Mouse (Mus musculus): Measurements from ENCODE around the gene Spink8. TPM values are rescaled to one million over a fixed set of nuclear protein-coding genes. Genes with fewer than 3 reads are reported as not detected.

Spink8 gene
- total and polyA plus RNA-seq, 2 experiments: not detected

DNA sequence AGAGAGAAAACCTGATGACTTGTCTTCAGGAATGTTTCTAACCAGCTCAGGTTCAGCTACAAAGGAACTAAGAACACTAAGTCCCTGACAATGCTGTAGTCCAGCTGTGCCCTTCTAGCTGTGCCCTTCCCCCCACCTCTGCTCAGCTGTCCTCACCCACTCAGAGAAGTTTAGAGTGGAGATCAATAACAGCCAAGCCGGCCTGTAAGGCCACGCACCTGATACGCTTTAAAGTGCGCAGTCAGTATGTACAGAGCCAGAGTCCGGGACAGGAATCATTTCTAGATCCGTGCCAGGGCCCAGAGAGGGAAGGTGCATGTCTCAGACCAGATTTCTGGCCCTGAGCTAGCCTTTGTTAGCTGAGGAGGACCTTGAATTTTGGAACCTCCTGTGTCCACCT lies 43.9 kb downstream of the Spink8 start:
- 9% methylated on average over 6 of the region's 6 CpGs for WGBS
- no peak overlapping the region for H3K27ac ChIP-seq (replicated peaks; ENCODE audit: insufficient read depth, low read depth, low read length)
- no peak overlapping the region for H3K4me3 ChIP-seq (ENCODE audit: insufficient read depth, low read depth, low read length)
- no peaks in the 10 kb centered on the region for H3K36me3 ChIP-seq (ENCODE audit: control insufficient read depth, insufficient read depth, low read length)
- H3K4me1 ChIP-seq (ENCODE audit: control insufficient read depth, insufficient read depth, low read length): no peaks in the 10 kb centered on the region
- peak; percentile 27 for DNase-seq (ENCODE audit: extremely low read depth, low read depth, low spot score)
- H3K9ac ChIP-seq (ENCODE audit: low read depth, low read length): no peak overlapping the region
- no peaks in the 10 kb centered on the region for H3K79me2 ChIP-seq (ENCODE audit: control insufficient read depth, insufficient read depth, low read length)
- H3K27me3 ChIP-seq (ENCODE audit: control insufficient read depth, insufficient read depth, low read length): no peaks in the 10 kb centered on the region
- TF ChIP-seq CTCF (IDR thresholded peaks at IDR 0.05; ENCODE audit: low read depth, low read length) (no peak), POLR2A (IDR thresholded peaks at IDR 0.05; ENCODE audit: extremely low read depth, insufficient read depth, low read length) (no peak)

DNA sequence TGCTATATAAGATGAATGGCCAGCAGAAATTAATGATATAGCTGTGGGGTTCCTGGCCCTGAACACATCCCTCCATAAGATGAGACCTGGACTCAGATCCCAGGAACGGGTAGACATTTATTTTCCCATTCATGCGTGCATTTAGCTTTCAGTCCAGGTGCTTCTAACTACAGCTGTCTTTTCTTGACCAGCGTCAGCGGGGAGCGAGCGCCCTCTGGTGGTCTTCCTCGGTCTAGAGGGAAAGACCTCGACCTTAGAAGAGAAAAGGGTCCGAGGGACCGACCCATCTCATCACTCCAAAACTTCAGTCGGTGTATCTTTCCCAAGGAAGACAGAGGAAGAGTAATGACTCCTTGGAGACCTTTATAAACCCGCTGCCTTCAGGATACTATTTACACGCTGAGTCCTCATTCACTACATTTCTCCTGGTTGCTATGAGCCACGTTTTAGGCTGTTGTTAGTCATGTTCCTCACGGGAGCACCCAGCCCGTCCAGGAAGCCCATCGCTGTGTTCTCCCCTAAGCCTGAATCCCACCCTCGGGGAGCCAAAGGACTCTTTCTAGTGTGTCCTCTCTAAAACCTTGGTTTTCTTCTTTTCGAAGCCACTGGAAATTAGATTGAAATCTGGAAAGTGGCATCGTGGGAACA lies 50.4 kb downstream of the Spink8 start:
- 11% methylated on average over 20 of the region's 20 CpGs for WGBS
- no peaks in the 10 kb centered on the region for H3K36me3 ChIP-seq (ENCODE audit: control insufficient read depth, insufficient read depth, low read length)
- peak; percentile 28 for DNase-seq (ENCODE audit: extremely low read depth, low read depth, low spot score)

DNA sequence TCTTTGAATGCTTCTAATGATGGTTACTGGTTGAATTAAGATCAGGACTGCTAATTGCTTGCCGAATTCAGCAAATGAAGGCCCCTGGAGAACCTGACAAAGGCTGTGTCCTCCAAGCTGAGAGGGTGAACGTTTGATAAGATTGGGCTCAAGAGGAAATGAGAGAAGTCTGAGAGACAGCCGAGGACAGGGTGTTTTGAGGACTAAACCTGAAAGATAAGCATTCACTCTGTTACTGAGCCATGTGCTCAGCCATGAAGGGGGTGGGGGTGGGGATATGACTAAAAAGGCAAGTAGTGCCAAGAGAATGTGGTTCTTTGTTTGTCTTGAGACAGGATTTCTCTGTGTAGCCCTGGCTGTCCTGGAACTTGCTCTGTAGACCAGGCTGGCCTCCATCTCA lies 51.0 kb downstream of the Spink8 start:
- Histone ChIP-seq H3K9ac (ENCODE audit: low read depth, low read length) (no peak overlapping the region), H3K4me3 (ENCODE audit: insufficient read depth, low read depth, low read length) (no peak overlapping the region)
- DNase-seq (ENCODE audit: extremely low read depth, low read depth, low spot score): no peak

More for the DNA sequence above, 50.4 kb downstream of the Spink8 start:
- Histone ChIP-seq H3K9ac (ENCODE audit: low read depth, low read length) (no peak overlapping the region), H3K79me2 (ENCODE audit: control insufficient read depth, insufficient read depth, low read length) (no peaks in the 10 kb centered on the region), H3K4me3 (ENCODE audit: insufficient read depth, low read depth, low read length) (no peak overlapping the region), H3K4me1 (ENCODE audit: control insufficient read depth, insufficient read depth, low read length) (no peaks in the 10 kb centered on the region), H3K27ac (replicated peaks; ENCODE audit: insufficient read depth, low read depth, low read length) (no peak overlapping the region), H3K27me3 (ENCODE audit: control insufficient read depth, insufficient read depth, low read length) (no peaks in the 10 kb centered on the region)
- TF ChIP-seq CTCF (IDR thresholded peaks at IDR 0.05; ENCODE audit: low read depth, low read length) (peak; percentile 94), POLR2A (IDR thresholded peaks at IDR 0.05; ENCODE audit: extremely low read depth, insufficient read depth, low read length) (no peak)

DNA sequence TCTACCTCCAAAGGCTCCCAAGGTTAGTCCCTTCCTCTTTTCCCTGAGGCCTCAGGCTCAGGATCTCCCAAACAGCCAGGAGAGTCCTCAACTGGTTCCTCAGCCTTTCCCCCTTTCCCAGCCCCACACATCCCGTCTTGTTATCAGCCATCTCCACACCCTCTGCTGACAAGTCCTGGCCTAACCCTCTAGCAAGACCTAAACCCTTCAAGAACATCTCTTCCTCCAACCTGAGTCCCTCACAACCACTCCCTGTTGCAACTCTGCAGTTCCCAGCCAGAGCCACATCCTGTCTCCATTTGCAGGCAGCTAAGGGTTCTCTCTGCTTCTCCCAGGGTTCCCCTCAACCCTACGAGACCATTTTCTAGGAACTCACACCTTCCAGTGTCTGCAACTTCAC lies 54.1 kb downstream of the Spink8 start:
- H3K79me2 ChIP-seq (ENCODE audit: control insufficient read depth, insufficient read depth, low read length): no peaks in the 10 kb centered on the region
- H3K36me3 ChIP-seq (ENCODE audit: control insufficient read depth, insufficient read depth, low read length): no peaks in the 10 kb centered on the region
- TF ChIP-seq POLR2A (IDR thresholded peaks at IDR 0.05; ENCODE audit: extremely low read depth, insufficient read depth, low read length): no peak
- TF ChIP-seq CTCF (IDR thresholded peaks at IDR 0.05; ENCODE audit: low read depth, low read length): no peak
- no peak for DNase-seq (ENCODE audit: extremely low read depth, low read depth, low spot score)
- H3K4me1 ChIP-seq (ENCODE audit: control insufficient read depth, insufficient read depth, low read length): peaks cover 2% of the 10 kb centered on the region
- H3K9ac ChIP-seq (ENCODE audit: low read depth, low read length): no peak overlapping the region
- H3K27me3 ChIP-seq (ENCODE audit: control insufficient read depth, insufficient read depth, low read length): no peaks in the 10 kb centered on the region
- H3K27ac ChIP-seq (replicated peaks; ENCODE audit: insufficient read depth, low read depth, low read length): no peak overlapping the region
- 78% methylated on average over 2 of the region's 2 CpGs for WGBS
- no peak overlapping the region for H3K4me3 ChIP-seq (ENCODE audit: insufficient read depth, low read depth, low read length)

More for the DNA sequence above, 51.0 kb downstream of the Spink8 start:
- Histone ChIP-seq H3K27me3 (ENCODE audit: control insufficient read depth, insufficient read depth, low read length) (no peaks in the 10 kb centered on the region), H3K79me2 (ENCODE audit: control insufficient read depth, insufficient read depth, low read length) (no peaks in the 10 kb centered on the region), H3K36me3 (ENCODE audit: control insufficient read depth, insufficient read depth, low read length) (no peaks in the 10 kb centered on the region), H3K27ac (replicated peaks; ENCODE audit: insufficient read depth, low read depth, low read length) (no peak overlapping the region), H3K4me1 (ENCODE audit: control insufficient read depth, insufficient read depth, low read length) (no peaks in the 10 kb centered on the region)
- TF ChIP-seq CTCF (IDR thresholded peaks at IDR 0.05; ENCODE audit: low read depth, low read length) (no peak), POLR2A (IDR thresholded peaks at IDR 0.05; ENCODE audit: extremely low read depth, insufficient read depth, low read length) (no peak)
- 34% methylated on average over 3 of the region's 3 CpGs for WGBS

DNA sequence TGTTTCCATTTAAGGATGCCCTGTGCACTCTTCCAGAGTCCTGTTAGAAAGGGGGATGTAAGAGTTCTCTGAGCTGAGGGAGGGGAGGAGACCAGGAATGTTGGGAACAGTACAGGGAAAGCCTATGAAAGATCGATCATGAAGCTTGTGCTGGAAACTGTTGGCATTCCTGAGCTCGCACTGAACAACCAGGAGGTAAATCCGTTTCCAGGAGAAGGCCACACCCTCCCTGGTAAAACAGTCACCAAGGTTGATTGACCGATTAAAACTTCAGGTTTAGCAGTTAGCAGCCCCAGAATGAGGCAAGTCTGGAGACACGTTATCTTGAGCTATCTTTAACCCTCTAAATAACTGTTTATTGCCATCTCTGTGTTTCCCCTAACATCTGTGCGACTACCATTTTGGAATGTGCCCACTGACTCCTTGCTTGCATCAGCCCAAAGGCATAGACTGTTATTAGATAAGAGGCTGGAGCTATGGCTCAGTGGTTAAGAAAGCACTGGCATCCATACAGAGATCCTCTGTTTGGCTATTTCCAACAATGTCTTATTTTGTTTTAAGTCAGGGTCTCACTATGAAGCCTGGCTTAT lies 59.0 kb downstream of the Spink8 start:
- Histone ChIP-seq H3K4me3 (ENCODE audit: insufficient read depth, low read depth, low read length) (no peak overlapping the region), H3K4me1 (ENCODE audit: control insufficient read depth, insufficient read depth, low read length) (peaks cover 3% of the 10 kb centered on the region), H3K79me2 (ENCODE audit: control insufficient read depth, insufficient read depth, low read length) (no peaks in the 10 kb centered on the region), H3K9ac (ENCODE audit: low read depth, low read length) (no peak overlapping the region), H3K36me3 (ENCODE audit: control insufficient read depth, insufficient read depth, low read length) (no peaks in the 10 kb centered on the region), H3K27ac (replicated peaks; ENCODE audit: insufficient read depth, low read depth, low read length) (no peak overlapping the region), H3K27me3 (ENCODE audit: control insufficient read depth, insufficient read depth, low read length) (no peaks in the 10 kb centered on the region)
- WGBS: 13% methylated on average over 6 of the region's 6 CpGs
- DNase-seq (ENCODE audit: extremely low read depth, low read depth, low spot score): peak; percentile 89
- TF ChIP-seq CTCF (IDR thresholded peaks at IDR 0.05; ENCODE audit: low read depth, low read length): no peak
- TF ChIP-seq POLR2A (IDR thresholded peaks at IDR 0.05; ENCODE audit: extremely low read depth, insufficient read depth, low read length): no peak

Data from liver, adult 2 months (tissue).